Mouse (Mus musculus): ENCODE measurements around the gene Map4k2. TPM values are rescaled to one million over a fixed set of nuclear protein-coding genes. Genes with fewer than 3 reads are reported as not detected.
"Not testable (repeated sequence)": the region's sequence is repeated elsewhere in the genome, so short reads cannot be mapped to it uniquely, and the experiment has no call there.

Gene Map4k2
- polyA plus RNA-seq, 1 experiment from 2014 or later, result 21.8 TPM

DNA sequence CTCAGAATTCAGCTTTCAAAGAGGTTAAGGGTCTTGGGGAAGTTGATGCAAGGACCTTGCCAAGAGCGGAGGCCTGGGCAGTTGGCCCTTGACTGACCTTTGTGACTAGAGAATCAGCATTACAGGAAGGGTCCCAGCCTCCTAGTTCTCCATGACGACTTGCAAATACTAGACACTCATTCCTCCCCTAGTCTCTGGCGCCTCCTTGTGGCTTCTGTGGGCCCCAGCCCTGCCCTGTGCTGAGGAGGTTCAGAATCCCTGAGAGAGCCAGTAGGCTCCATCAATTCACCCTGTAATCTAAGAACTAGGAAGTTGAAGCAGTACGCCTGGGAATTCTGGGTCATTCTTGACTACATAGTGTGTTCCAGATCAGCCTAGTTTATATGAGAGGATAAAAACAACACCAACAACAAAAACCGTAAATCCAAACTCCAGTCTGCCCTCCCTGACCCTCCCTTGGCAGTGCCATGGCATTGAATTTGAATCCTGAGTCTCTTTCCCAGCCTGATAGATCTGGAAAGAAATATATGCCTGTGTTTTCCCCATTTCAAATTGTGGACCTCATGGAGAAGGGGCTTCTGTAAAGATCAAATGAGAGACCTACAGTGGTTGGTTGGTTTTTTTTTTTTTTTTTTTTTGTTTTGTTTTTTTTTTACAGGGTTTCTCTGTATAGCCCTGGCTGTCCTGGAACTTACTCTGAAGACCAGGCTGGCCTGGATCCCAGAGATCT, 36.0 kb upstream of the Map4k2 start:
- Histone ChIP-seq H3K4me2 (no peak overlapping the region), H3K9ac (no peak overlapping the region), H3K4me1 (replicated peaks) (peaks cover 19% of the 10 kb centered on the region), H3K9me3 (no peaks in the 10 kb centered on the region), H3K4me3 (no peak overlapping the region), H3K27ac (replicated peaks) (no peak overlapping the region), H3K27me3 (no peaks in the 10 kb centered on the region), H3K36me3 (no peaks in the 10 kb centered on the region)
- ATAC-seq (ENCODE audit: low FRiP score, low read depth), result no peak
- 25% methylated on average over 5 of the region's 5 CpGs for WGBS

DNA sequence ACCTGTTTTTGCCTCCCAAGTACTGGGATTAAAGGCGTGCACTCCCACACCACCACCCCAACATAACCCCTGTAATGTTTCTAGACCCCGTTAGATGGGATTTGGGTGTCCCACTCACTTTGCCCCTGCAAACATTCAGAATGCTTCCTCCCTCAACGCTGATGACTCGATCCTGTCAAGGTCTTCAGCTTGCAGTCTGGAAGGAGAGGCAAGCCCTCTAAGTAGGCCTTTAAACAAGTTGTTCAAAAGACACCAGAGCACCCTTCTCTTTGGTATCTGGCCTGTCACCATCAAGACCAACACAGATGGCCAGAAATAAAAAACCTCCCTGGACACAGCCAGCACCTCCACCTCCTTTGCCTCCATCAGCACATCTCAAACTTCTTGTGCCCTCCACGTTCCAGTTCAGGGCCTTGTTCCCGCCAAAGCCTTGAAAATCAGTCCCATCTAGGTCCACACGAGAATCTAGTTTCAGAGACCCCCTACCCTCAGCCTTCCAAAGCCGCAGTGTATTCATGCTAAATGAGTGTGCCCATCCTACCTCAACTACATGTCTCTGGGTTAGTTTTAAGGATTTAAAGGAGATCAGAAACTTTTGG, 35.3 kb upstream of the Map4k2 start:
- no peaks in the 10 kb centered on the region for H3K9me3 ChIP-seq
- no peak overlapping the region for H3K27ac ChIP-seq (replicated peaks)
- no peak for ATAC-seq (ENCODE audit: low FRiP score, low read depth)
- peak overlapping the region; percentile 40 for H3K4me3 ChIP-seq
- WGBS, result 58% methylated on average over 8 of the region's 8 CpGs
- no peaks in the 10 kb centered on the region for H3K27me3 ChIP-seq
- peaks cover 15% of the 10 kb centered on the region for H3K4me1 ChIP-seq (replicated peaks)
- no peaks in the 10 kb centered on the region for H3K36me3 ChIP-seq
- H3K4me2 ChIP-seq, result peak overlapping the region; percentile 60
- no peak overlapping the region for H3K9ac ChIP-seq

DNA sequence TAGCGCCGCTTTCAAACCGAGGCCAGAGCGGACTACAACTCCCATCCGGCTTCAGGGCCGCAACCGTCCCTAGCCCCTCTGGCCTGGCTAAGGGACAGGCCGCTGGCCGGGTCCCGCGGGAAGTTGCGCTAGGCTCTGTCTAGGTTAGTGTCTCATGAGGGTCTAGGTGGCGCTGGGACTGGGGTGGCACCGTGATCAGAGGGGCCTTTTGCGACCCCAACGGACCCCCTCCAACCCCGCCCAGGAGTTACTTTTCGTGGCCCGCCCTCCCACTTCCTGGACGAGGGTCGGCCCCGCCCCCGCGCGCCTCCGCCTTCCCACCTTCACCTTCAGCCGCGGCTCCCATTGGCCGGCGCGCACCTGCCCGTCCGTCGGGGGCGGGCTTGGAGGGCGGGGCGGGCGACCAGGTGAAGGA, 34.8 kb upstream of the Map4k2 start, which contains the start of gene Cdc42bpg:
Gene Cdc42bpg, plus strand, starts transcription at position 320 of the 415 bp plus-strand sequence.
- Histone ChIP-seq H3K9ac (peak within 1 kb of the TSS; percentile 27), H3K36me3 (no peaks in the 10 kb centered on the region), H3K4me2 (peak within 1 kb of the TSS; percentile 60), H3K4me3 (peak within 1 kb of the TSS; percentile 40), H3K27ac (replicated peaks) (no peak within 1 kb of the TSS), H3K27me3 (no peaks in the 10 kb centered on the region), H3K9me3 (no peaks in the 10 kb centered on the region), H3K4me1 (replicated peaks) (peaks cover 15% of the 10 kb centered on the region)
- peak; percentile 77 for ATAC-seq (ENCODE audit: low FRiP score, low read depth)
- 2% methylated on average over 36 of the region's 38 CpGs for WGBS

DNA sequence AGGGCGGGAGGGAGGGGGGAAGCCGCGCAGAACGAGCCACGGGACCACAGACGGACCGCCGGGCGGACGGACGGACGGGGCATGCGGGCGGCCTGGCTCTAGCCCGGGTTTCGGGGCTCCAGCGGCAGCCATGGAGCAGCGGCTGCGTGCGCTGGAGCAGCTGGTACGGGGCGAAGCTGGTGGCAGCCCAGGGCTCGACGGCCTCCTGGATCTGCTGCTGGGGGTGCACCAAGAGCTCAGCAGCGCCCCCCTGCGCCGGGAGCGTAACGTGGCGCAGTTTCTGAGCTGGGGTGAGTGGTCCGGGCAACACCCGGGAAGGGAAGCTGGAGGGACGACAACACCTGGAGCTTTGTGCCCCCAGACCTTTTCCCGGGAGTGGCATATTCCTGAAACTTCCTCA, 34.3 kb upstream of the Map4k2 start:
- ATAC-seq (ENCODE audit: low FRiP score, low read depth), result peak; percentile 40
- H3K4me1 ChIP-seq (replicated peaks), result peaks cover 15% of the 10 kb centered on the region
- H3K27me3 ChIP-seq, result no peaks in the 10 kb centered on the region
- H3K9ac ChIP-seq, result peak overlapping the region; percentile 27
- H3K36me3 ChIP-seq, result no peaks in the 10 kb centered on the region
- H3K4me2 ChIP-seq, result peak overlapping the region; percentile 60
- H3K4me3 ChIP-seq, result peak overlapping the region; percentile 40
- no peaks in the 10 kb centered on the region for H3K9me3 ChIP-seq
- no peak overlapping the region for H3K27ac ChIP-seq (replicated peaks)
- under 1% methylated on average over 25 of the region's 34 CpGs for WGBS

DNA sequence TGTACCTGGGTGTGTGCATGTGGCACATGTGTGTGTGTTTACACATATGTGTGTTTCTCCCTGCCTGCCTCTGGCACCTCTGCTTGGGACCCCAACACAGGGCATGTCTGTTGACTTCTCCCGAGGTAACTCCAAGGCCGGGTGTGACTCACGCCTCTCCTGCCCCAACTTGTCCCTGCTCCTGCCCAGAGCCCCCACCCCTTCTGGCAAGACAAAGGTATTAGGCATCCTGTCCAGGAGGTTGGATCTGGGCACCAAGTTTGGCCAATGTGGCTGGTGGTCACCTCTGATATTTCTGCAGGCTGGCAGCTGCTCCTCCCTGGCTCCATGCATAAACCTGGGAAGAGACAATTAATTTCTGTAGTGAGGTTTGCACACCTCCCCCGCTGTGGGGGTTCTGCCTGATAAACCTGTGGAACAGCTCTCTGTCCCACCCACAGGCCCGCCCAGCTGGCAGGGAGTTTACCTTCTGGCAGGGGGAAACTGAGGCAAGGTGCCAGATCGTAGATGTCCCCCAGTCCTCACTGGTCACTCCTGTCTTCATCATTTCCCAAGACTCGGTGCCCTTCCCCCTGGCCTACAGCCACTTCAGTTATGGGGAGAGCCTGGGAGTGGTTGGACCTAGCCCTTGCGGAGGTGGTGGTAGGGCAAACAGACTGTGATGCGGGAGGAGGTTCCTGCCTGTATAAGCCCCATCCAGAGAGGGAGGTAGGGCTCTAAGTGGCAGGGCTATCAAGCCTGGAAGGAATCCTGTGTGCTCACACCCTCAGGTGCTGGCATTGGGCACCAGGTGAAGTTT, 33.0 kb upstream of the Map4k2 start:
- Histone ChIP-seq H3K9ac (no peak overlapping the region), H3K9me3 (no peaks in the 10 kb centered on the region), H3K4me3 (no peak overlapping the region), H3K27ac (replicated peaks) (no peak overlapping the region), H3K27me3 (no peaks in the 10 kb centered on the region), H3K4me2 (no peak overlapping the region), H3K36me3 (no peaks in the 10 kb centered on the region), H3K4me1 (replicated peaks) (peaks cover 11% of the 10 kb centered on the region)
- ATAC-seq (ENCODE audit: low FRiP score, low read depth), result no peak
- 89% methylated on average over 9 of the region's 9 CpGs for WGBS

DNA sequence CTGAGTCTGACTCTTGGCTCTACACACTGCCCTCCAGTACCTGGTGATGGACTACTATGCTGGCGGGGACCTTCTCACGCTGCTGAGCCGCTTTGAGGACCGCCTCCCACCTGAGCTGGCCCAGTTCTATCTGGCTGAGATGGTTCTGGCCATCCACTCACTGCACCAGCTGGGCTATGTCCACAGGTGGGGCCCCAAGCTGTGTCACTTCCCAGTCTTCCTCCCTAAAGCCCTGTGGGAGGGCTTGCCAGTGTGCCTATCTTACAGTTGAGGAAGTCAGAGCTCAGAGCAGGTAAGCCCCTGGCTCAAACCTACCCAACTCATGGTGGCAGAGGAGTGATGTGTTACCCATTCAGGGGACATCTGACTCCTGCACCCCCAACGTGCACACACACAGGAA, 30.8 kb upstream of the Map4k2 start:
- 97% methylated on average over 5 of the region's 5 CpGs for WGBS
- no peak for ATAC-seq (ENCODE audit: low FRiP score, low read depth)

DNA sequence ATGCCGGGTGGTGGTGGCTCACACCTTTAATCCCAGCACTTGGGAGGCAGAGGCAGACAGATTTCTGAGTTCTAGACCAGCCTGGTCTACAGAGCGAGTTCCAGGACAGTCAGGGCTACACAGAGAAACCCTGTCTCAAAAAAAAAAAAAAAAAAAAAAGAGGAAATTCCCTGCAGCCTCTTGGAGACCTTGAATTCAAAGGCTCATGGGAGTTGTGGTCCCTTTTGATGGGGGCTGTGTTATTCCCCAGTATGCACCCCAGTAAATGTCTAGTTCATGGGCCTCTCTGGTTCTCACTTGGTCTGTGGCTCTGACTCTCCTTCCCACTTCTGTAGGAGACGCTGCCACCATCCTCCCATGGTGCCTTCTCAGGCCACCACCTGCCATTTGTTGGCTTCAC, 29.2 kb upstream of the Map4k2 start:
- not testable (repeated sequence) for H3K4me2 ChIP-seq; H3K27ac ChIP-seq (replicated peaks); H3K27me3 ChIP-seq; H3K4me3 ChIP-seq; H3K9me3 ChIP-seq; H3K4me1 ChIP-seq (replicated peaks); ATAC-seq (ENCODE audit: low FRiP score, low read depth); H3K36me3 ChIP-seq; H3K9ac ChIP-seq
- 99% methylated on average over 3 of the region's 3 CpGs for WGBS

More for the DNA sequence above, 30.8 kb upstream of the Map4k2 start:
- Histone ChIP-seq H3K4me1 (replicated peaks) (peaks cover 11% of the 10 kb centered on the region), H3K4me2 (no peak overlapping the region), H3K4me3 (no peak overlapping the region), H3K9me3 (no peaks in the 10 kb centered on the region), H3K36me3 (no peaks in the 10 kb centered on the region), H3K27me3 (no peaks in the 10 kb centered on the region), H3K9ac (no peak overlapping the region), H3K27ac (replicated peaks) (no peak overlapping the region)

DNA sequence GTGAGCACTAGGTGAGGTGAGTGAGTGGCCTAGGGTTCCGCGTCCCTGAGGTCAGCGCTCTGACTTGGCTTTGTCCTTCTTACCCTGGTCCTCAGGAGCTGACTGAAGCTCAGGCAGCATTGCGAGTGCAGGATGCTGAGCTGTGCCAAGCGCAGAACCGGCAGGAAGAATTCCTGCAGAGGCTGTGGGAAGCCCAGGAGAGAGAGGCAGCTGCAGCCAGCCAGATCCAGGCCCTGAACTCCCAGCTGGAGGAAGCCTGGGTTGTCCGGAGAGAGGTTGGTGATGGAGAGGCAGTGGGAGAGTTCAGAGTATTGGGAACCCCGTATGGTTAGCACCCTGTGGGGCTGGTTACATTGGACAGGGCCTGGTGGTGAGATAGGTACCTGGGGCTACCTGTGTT, 27.1 kb upstream of the Map4k2 start:
- H3K9me3 ChIP-seq, result no peaks in the 10 kb centered on the region
- no peak for ATAC-seq (ENCODE audit: low FRiP score, low read depth)
- no peaks in the 10 kb centered on the region for H3K36me3 ChIP-seq
- H3K27me3 ChIP-seq, result no peaks in the 10 kb centered on the region
- H3K4me1 ChIP-seq (replicated peaks), result no peaks in the 10 kb centered on the region
- H3K4me2 ChIP-seq, result no peak overlapping the region
- H3K27ac ChIP-seq (replicated peaks), result no peak overlapping the region
- H3K9ac ChIP-seq, result no peak overlapping the region
- WGBS, result 88% methylated on average over 8 of the region's 8 CpGs
- H3K4me3 ChIP-seq, result no peak overlapping the region

DNA sequence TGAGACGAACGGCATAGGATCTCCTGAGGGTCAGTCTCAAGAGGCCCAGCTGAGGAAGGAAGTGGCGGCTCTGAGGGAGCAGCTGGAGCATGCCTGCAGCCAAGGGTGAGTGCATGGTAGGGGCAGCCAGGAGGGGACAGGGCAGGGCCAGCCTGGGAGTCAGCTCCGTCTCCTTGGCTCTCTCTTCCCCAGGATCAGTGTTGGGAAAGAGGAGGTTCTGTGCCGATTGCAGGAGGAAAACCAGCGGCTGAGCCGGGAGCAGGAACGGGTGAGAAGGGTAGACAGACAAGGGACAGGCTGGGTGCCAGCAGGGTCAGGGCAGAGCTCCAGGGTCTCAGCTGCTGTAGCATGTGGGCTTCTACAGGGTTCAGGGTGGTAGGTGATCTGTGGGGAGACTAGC, 26.4 kb upstream of the Map4k2 start:
- Histone ChIP-seq H3K9me3 (no peaks in the 10 kb centered on the region), H3K9ac (no peak overlapping the region), H3K4me1 (replicated peaks) (no peaks in the 10 kb centered on the region), H3K36me3 (no peaks in the 10 kb centered on the region), H3K27ac (replicated peaks) (no peak overlapping the region), H3K4me3 (no peak overlapping the region), H3K27me3 (no peaks in the 10 kb centered on the region), H3K4me2 (no peak overlapping the region)
- WGBS, result 79% methylated on average over 8 of the region's 8 CpGs
- ATAC-seq (ENCODE audit: low FRiP score, low read depth), result no peak

DNA sequence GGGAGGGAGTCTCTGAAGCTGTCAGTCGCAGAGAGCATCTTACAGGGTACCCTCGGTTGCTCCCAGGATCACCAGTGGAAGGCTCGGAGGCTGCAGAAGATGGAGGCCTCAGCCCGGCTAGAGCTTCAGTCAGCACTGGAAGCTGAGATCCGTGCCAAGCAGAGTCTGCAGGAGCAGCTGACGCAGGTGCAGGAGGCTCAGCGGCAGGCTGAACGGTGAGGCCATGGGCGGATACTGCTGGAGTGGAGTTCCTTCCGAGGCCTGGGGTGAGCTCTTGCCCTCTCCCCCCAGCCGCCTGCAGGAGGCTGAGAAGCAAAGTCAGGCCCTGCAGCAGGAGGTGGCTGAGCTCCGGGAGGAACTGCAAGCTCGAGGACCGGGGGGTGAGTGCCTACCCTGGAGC, 25.4 kb upstream of the Map4k2 start:
- Histone ChIP-seq H3K36me3 (no peaks in the 10 kb centered on the region), H3K4me2 (no peak overlapping the region), H3K27me3 (no peaks in the 10 kb centered on the region), H3K4me3 (no peak overlapping the region), H3K9me3 (no peaks in the 10 kb centered on the region), H3K27ac (replicated peaks) (no peak overlapping the region), H3K9ac (no peak overlapping the region), H3K4me1 (replicated peaks) (no peaks in the 10 kb centered on the region)
- no peak for ATAC-seq (ENCODE audit: low FRiP score, low read depth)
- 74% methylated on average over 14 of the region's 14 CpGs for WGBS

DNA sequence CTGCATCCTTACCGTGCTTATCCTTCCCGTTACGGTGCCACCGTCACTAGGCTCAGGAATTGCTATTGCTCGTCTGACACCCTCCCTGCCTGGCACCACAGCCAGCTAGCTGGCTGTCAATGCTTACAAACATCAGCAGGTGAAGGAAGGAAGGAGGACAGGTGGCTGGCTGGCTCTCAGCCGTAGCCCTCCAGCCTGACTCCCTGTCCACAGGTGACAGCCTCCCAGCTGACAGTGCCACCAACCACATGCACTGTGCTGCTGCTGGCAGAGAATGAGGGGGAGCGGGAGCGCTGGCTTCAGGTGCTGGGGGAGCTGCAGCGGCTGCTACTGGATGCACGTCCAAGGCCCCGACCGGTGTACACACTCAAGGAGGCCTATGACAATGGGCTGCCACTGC, 22.8 kb upstream of the Map4k2 start:
- 90% methylated on average over 12 of the region's 12 CpGs for WGBS
- ATAC-seq (ENCODE audit: low FRiP score, low read depth), result no peak
- no peak overlapping the region for H3K4me3 ChIP-seq

DNA sequence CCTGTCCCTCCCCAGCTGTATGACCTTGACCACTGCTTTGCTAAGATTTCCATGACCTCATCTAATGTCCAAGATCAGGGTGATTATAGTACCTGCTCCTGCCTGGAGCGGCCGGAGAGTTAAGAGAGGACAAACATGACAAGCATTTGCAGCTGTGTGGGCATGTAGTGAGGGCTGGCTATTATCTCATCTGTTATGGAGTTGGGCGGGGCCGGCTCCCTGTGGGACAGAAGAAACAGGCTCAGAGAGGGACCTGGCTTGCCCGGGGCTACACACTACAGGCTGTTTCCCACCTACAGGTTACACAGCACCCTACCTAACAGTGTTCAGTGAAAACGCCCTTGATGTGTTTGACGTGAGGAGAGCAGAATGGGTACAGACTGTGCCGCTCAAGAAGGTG, 19.6 kb upstream of the Map4k2 start:
- WGBS, result 90% methylated on average over 8 of the region's 8 CpGs
- no peaks in the 10 kb centered on the region for H3K9me3 ChIP-seq
- H3K4me1 ChIP-seq (replicated peaks), result no peaks in the 10 kb centered on the region
- no peak for ATAC-seq (ENCODE audit: low FRiP score, low read depth)
- no peak overlapping the region for H3K4me3 ChIP-seq
- H3K27ac ChIP-seq (replicated peaks), result no peak overlapping the region
- no peak overlapping the region for H3K9ac ChIP-seq
- H3K27me3 ChIP-seq, result no peaks in the 10 kb centered on the region
- H3K36me3 ChIP-seq, result no peaks in the 10 kb centered on the region
- no peak overlapping the region for H3K4me2 ChIP-seq

More for the DNA sequence above, 22.8 kb upstream of the Map4k2 start:
- Histone ChIP-seq H3K9me3 (no peaks in the 10 kb centered on the region), H3K27me3 (no peaks in the 10 kb centered on the region), H3K36me3 (no peaks in the 10 kb centered on the region), H3K27ac (replicated peaks) (no peak overlapping the region), H3K4me1 (replicated peaks) (no peaks in the 10 kb centered on the region), H3K4me2 (no peak overlapping the region), H3K9ac (no peak overlapping the region)
